Mouse (Mus musculus) hindbrain, embryonic 16.5 days (tissue): Measurements from ENCODE around the gene Olfr1425. TPM values are rescaled to one million over a fixed set of nuclear protein-coding genes. Genes with fewer than 3 reads are reported as not detected.
"Not testable (repeated sequence)": the region's sequence is repeated elsewhere in the genome, so short reads cannot be mapped to it uniquely, and the experiment has no call there.

Experiments used
- ATAC-seq: fragments of 200-750 bp; cut with Nextera tagmentation; 2 replicates; pipeline ENCODE4 v1.8.0; 2017; ENCODE audit warnings: moderate TSS enrichment, moderate library complexity
- H3K27ac ChIP-seq: fragments of 300-500 bp; sonication (generic); 2 replicates; pipeline ENCODE4 v1.5.1; 2014; ENCODE audit warnings: low read depth, mild to moderate bottlenecking, control low read depth, low read length, moderate library complexity
- H3K27me3 ChIP-seq: fragments of 300-500 bp; sonication (generic); replicated peaks from 2 replicates; pipeline ENCODE4 v1.6.1; 2014; ENCODE audit warnings: low read length; ENCODE audit not compliant: control insufficient read depth, insufficient read depth
- H3K36me3 ChIP-seq: fragments of 300-500 bp; sonication (generic); 2 replicates; pipeline ENCODE4 v1.6.1; 2014; ENCODE audit warnings: mild to moderate bottlenecking, low read length, moderate library complexity, mixed read lengths; ENCODE audit not compliant: control insufficient read depth, insufficient read depth
- H3K4me1 ChIP-seq: fragments of 300-500 bp; sonication (generic); 2 replicates; pipeline ENCODE4 v1.6.1; 2014; ENCODE audit warnings: low read depth, low read length; ENCODE audit not compliant: control insufficient read depth, insufficient read depth
- H3K4me2 ChIP-seq: fragments of 300-500 bp; sonication (generic); 2 replicates; pipeline ENCODE4 v1.6.1; 2014; ENCODE audit warnings: mild to moderate bottlenecking, low read length, control low read depth, moderate library complexity
- H3K4me3 ChIP-seq: fragments of 300-500 bp; sonication (generic); 2 replicates; pipeline ENCODE4 v1.5.1; 2014; ENCODE audit warnings: mild to moderate bottlenecking, low read length, control low read depth, moderate library complexity
- H3K9ac ChIP-seq: fragments of 300-500 bp; sonication (generic); 2 replicates; pipeline ENCODE4 v1.6.1; 2014; ENCODE audit warnings: low read depth, mild to moderate bottlenecking, control low read depth, low read length, moderate library complexity
- H3K9me3 ChIP-seq: fragments of 300-500 bp; sonication (generic); 2 replicates; pipeline ENCODE4 v1.6.1; 2014; ENCODE audit warnings: mild to moderate bottlenecking, low read length, moderate library complexity; ENCODE audit not compliant: control insufficient read depth
- WGBS: fragments of 180-500 bp; shearing (Covaris S2); extraction: QIAGEN DNeasy Blood & Tissue Kit; methylation state at CpG from one replicate; pipeline ENCODE4 v1.1.7; 2014; 5-methylcytosine and 5-hydroxymethylcytosine counted together
- polyA plus RNA-seq: library from polyadenylated mRNA; unstranded; fragments of >200 nt; fragmentation: Nextera tagmentation; extraction: Ambion mirVana; gene quantifications from 2 replicates; pipeline ENCODE4 v1.2.1, GENCODE M21; 2015

The Olfr1425 gene
- polyA plus RNA-seq, 1 experiment from 2014 or later: not detected

DNA sequence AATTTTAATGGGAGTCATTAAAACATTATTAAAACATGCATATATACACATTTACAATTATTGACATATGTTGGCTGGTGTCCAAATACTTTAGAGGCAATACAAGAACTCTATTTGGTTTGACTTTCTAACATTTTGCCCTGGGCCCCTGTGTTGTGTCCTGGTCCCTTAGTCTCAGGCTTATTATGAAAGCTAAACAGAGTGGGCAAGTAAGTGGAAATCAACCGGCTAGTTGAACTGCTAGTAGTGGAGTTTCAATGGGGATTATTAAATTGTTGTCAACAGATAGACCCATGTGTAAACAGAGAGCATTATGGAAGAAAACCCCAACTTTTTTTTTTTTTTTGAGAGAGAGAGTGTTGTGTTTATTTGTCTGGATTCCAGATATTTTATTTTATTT is 14.9 kb downstream of the Olfr1425 start, which contains the start of gene Olfr1424:
Gene Olfr1424 (minus strand): TSS at position 101 of the 400 bp plus-strand sequence.
- H3K4me3 ChIP-seq, H3K27me3 ChIP-seq, H3K4me1 ChIP-seq, H3K36me3 ChIP-seq, H3K4me2 ChIP-seq, H3K9me3 ChIP-seq, H3K27ac ChIP-seq, ATAC-seq, H3K9ac ChIP-seq: not testable (repeated sequence)
- 80% methylated on average over 1 of the region's 1 CpGs for WGBS

GRCm38 (mm10) chr19:12043163-12043562 is 34.4 kb downstream of the Olfr1425 start:
- Histone ChIP-seq H3K27me3 (no peaks in the 10 kb centered on the region), H3K4me2 (no peak overlapping the region), H3K9ac (no peak overlapping the region), H3K36me3 (no peaks in the 10 kb centered on the region), H3K4me3 (no peak overlapping the region), H3K27ac (no peak overlapping the region), H3K9me3 (no peaks in the 10 kb centered on the region), H3K4me1 (no peaks in the 10 kb centered on the region)
- no peak for ATAC-seq
- WGBS: 92% methylated on average over 5 of the region's 5 CpGs

- no peaks in the 10 kb centered on the region for H3K36me3 ChIP-seq
- H3K9ac ChIP-seq: no peak within 1 kb of the TSS
- H3K4me1 ChIP-seq: no peaks in the 10 kb centered on the region
- H3K4me3 ChIP-seq: no peak within 1 kb of the TSS
- H3K27ac ChIP-seq: no peak within 1 kb of the TSS
- H3K27me3 ChIP-seq: no peaks in the 10 kb centered on the region
- no peaks in the 10 kb centered on the region for H3K9me3 ChIP-seq
- H3K4me2 ChIP-seq: no peak within 1 kb of the TSS
- WGBS: 66% methylated on average over 2 of the region's 2 CpGs
- ATAC-seq: no peak
Measured at GRCm38 (mm10) chr19:12041217-12041616, 36.3 kb downstream of the Olfr1425 start, which contains the start of gene Olfr1423. TSS of gene Olfr1423 (minus strand) at chr19:12041317.

DNA sequence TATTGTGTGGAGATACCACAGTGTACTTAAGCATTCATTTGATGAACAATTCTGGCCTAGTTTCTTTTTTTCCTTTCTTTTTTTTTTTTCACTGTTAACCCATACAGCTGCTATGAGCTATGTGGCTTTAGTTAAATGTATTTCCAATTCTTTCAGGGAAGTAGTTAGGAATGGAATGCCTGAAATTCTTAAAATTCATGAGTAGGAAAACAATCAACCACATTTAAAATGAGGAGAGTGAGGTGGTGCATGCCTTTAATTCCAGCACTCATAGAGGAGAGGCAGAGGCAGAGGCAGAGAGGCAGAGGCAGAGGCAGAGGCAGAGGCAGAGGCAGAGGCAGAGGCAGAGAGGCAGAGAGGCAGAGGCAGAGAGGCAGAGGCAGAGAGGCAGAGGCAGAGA is 39.8 kb downstream of the Olfr1425 start:
- Histone ChIP-seq H3K36me3 (no peaks in the 10 kb centered on the region), H3K4me3 (no peak overlapping the region), H3K27ac (no peak overlapping the region), H3K4me1 (no peaks in the 10 kb centered on the region), H3K4me2 (no peak overlapping the region), H3K9me3 (no peaks in the 10 kb centered on the region), H3K9ac (no peak overlapping the region), H3K27me3 (no peaks in the 10 kb centered on the region)
- ATAC-seq: no peak

DNA sequence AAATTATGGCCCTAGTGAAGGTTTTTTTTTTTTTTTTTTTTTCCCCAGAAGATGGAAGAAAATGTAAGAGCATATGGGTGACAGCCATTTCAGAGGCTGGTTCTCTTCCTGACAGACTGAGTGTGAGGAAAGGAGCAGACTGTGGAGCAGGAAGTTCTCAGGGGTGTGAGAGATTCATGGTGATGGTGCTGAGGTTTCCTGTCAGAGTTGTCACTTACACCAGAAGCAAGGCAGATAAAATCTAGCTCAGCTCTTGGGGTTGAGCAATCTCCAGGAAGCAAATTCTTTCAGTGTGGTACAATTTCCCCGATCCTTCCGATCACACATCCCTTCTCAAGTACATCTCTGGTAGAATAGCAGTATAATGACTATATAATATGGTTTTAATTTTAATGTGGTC is 50.9 kb downstream of the Olfr1425 start:
- 94% methylated on average over 2 of the region's 2 CpGs for WGBS
- Histone ChIP-seq H3K27ac (no peak overlapping the region), H3K4me2 (no peak overlapping the region), H3K4me1 (no peaks in the 10 kb centered on the region), H3K36me3 (no peaks in the 10 kb centered on the region), H3K4me3 (no peak overlapping the region), H3K9ac (no peak overlapping the region), H3K9me3 (no peaks in the 10 kb centered on the region), H3K27me3 (no peaks in the 10 kb centered on the region)
- no peak for ATAC-seq

DNA sequence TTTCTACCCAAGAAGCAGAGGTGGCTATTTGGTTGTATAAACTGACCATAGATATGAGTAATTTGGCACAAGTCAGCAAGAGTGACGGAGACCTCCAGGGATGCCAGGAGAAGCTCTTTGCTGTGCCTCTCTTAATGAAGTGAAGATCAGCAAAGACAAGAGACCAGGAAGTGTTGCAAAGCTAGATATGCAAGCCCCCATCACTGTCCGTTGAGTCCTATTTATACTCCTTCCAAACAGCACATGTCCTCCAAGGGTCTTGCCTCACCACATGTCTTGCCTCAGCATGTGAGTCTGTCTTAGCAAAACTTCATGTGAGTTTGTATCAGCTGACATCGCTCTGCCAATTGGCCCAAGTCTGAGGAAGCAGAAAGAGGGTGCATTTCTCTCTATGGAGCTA is 52.2 kb downstream of the Olfr1425 start:
- WGBS: 88% methylated on average over 3 of the region's 3 CpGs
- Histone ChIP-seq H3K4me1 (no peaks in the 10 kb centered on the region), H3K27me3 (no peaks in the 10 kb centered on the region), H3K9ac (no peak overlapping the region), H3K4me2 (no peak overlapping the region), H3K4me3 (no peak overlapping the region), H3K9me3 (no peaks in the 10 kb centered on the region), H3K36me3 (no peaks in the 10 kb centered on the region), H3K27ac (no peak overlapping the region)
- ATAC-seq: no peak

DNA sequence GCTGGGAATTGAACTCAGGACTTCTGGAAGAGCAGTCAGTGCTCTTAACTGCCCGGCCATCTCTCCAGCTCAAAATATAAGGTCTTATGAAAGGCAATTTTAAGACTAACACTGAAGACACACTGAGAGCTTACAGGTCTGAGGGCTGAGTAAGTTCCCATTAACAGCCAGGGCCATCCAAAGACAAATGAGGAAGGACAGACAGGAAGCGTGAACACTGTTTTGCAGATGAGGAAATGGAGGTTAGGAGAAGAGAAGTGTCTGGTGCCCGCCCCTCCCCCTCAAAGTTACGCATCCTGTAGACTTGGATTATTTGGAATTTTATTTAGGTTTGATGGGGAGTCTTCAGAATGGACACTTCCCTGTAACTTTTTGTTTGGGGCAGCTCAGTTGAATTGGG is 53.4 kb downstream of the Olfr1425 start:
- no peak for ATAC-seq
- Histone ChIP-seq H3K4me1 (no peaks in the 10 kb centered on the region), H3K36me3 (no peaks in the 10 kb centered on the region), H3K9ac (no peak overlapping the region), H3K27me3 (no peaks in the 10 kb centered on the region), H3K27ac (no peak overlapping the region), H3K4me3 (no peak overlapping the region), H3K4me2 (no peak overlapping the region), H3K9me3 (no peaks in the 10 kb centered on the region)
- 86% methylated on average over 4 of the region's 4 CpGs for WGBS

Other genes with a start within 250 kb of the Olfr1425 start
- 0.11 and 0.33 TPM in 2 replicates for gene Olfr1417, start 238.5 kb downstream of the Olfr1425 start, polyA plus RNA-seq
- gene Olfr1418, start 216.7 kb downstream of the Olfr1425 start, polyA plus RNA-seq: not detected in 2 replicates
- gene Olfr1419, start 202.6 kb downstream of the Olfr1425 start, polyA plus RNA-seq: not detected in 2 replicates
- not detected in 2 replicates for gene Olfr1420, start 191.2 kb downstream of the Olfr1425 start, polyA plus RNA-seq
- 14.8 and 16.4 TPM in 2 replicates for gene Patl1, start 165.3 kb downstream of the Olfr1425 start, polyA plus RNA-seq
- gene Osbp, start 111.8 kb downstream of the Olfr1425 start, polyA plus RNA-seq: 3.0 and 3.2 TPM in 2 replicates
- not detected in 2 replicates for gene Olfr1423, start 36.4 kb downstream of the Olfr1425 start, polyA plus RNA-seq
- gene Olfr1424, start 15.0 kb downstream of the Olfr1425 start, polyA plus RNA-seq: not detected in 2 replicates
- not detected in 2 replicates for gene Olfr1426, start 14.3 kb upstream of the Olfr1425 start, polyA plus RNA-seq
- gene Olfr1427, start 25.6 kb upstream of the Olfr1425 start, polyA plus RNA-seq: not detected in 2 replicates
- not detected in 2 replicates for gene Olfr1428, start 38.2 kb upstream of the Olfr1425 start, polyA plus RNA-seq
- not detected in 2 replicates for gene Olfr76, start 45.5 kb upstream of the Olfr1425 start, polyA plus RNA-seq
- gene Olfr1555-ps1, start 92.4 kb upstream of the Olfr1425 start, polyA plus RNA-seq: not detected in 2 replicates
- not detected in 2 replicates for gene Olfr1431, start 122.9 kb upstream of the Olfr1425 start, polyA plus RNA-seq
- not detected in 2 replicates for gene Olfr1432, start 154.9 kb upstream of the Olfr1425 start, polyA plus RNA-seq
- not detected in 2 replicates for gene Olfr262, start 163.9 kb upstream of the Olfr1425 start, polyA plus RNA-seq
- gene Olfr235, start 183.3 kb upstream of the Olfr1425 start, polyA plus RNA-seq: not detected in 2 replicates
- gene Olfr1434, start 202.1 kb upstream of the Olfr1425 start, polyA plus RNA-seq: not detected in 2 replicates
- gene Olfr1436, start 221.4 kb upstream of the Olfr1425 start, polyA plus RNA-seq: not detected in 2 replicates
- not detected in 2 replicates for gene Olfr1437, start 247.4 kb upstream of the Olfr1425 start, polyA plus RNA-seq